ENCODE assay signal across 8 mouse cellular contexts in genomic region chr12:111896908-111897661, GRCm38 (mm10). TPM values are rescaled to one million over a fixed set of nuclear protein-coding genes. Genes with fewer than 3 reads are reported as not detected.
DNase-seq lines count a peak whose midpoint lies in the region; ATAC-seq and TF ChIP-seq lines count a peak whose summit lies in the region.

No protein-coding gene starts in this region.

- no peaks in the 10 kb centered on the region for H3K27me3 ChIP-seq in kidney, adult 2 months (replicated peaks; ENCODE audit: control insufficient read depth, insufficient read depth, low read length)

- H3K36me3 ChIP-seq in kidney, adult 2 months (ENCODE audit: control insufficient read depth, insufficient read depth, low read length), result no peaks in the 10 kb centered on the region

- TF ChIP-seq POLR2A in lung, adult 2 months (IDR thresholded peaks at IDR 0.05; ENCODE audit: borderline replicate concordance, extremely low read depth, low read depth, low read length), result no peak
- TF ChIP-seq POLR2A in kidney, adult 2 months (IDR thresholded peaks at IDR 0.05; ENCODE audit: low read depth, low read length), result no peak

- H3K4me1 ChIP-seq in lung, adult 2 months (ENCODE audit: control insufficient read depth, insufficient read depth, low read length), result peaks cover 47% of the 10 kb centered on the region
- H3K4me1 ChIP-seq in kidney, adult 2 months (ENCODE audit: control insufficient read depth, insufficient read depth, low read length), result peaks cover 20% of the 10 kb centered on the region; the same call in 1 of the 2 replicates

- TF ChIP-seq CTCF in lung, adult 2 months (IDR thresholded peaks at IDR 0.05; ENCODE audit: insufficient read depth, low read length), result no peak
- no peak for TF ChIP-seq CTCF in kidney, adult 2 months (conservative IDR thresholded peaks at IDR 0.05; ENCODE audit: insufficient read depth, insufficient read length, low read depth, low read length)

- intact Hi-C loops in left cerebral cortex, postnatal 25 days (cut with DNase I), result no loop called here

- 22% methylated on average over 7 of the region's 7 CpGs for WGBS in lung, adult 2 months
- 65% methylated on average over 7 of the region's 7 CpGs for WGBS in kidney, adult 2 months

- H3K27ac ChIP-seq in kidney, adult 2 months (ENCODE audit: insufficient read depth, low read depth, low read length), result peak overlapping the region; percentile 76

- DNase-seq in lung, adult 18-20 months, result peak; percentile 80 to 87
- DNase-seq in lung, adult 2 months, result no peak
- peak; percentile 81 for DNase-seq in kidney, adult 2 months
- DNase-seq in lung, postnatal 25 days (ENCODE audit: low spot score), result peak; percentile 89
- no peak for DNase-seq in left cerebral cortex, postnatal 25 days (ENCODE audit: low spot score in 2 of 2)
- DNase-seq in frontal cortex, postnatal 36 days (ENCODE audit: low spot score in 2 of 2), result no peak
- DNase-seq in neural tube, embryonic 10.5 days (ENCODE audit: extremely low spot score, low spot score), result no peak

- no peak overlapping the region for H3K4me3 ChIP-seq in lung, adult 2 months (replicated peaks; ENCODE audit: extremely low read depth, low read depth, low read length)
- no peak overlapping the region for H3K4me3 ChIP-seq in kidney, adult 2 months (ENCODE audit: insufficient read depth, low read depth, low read length)

- ATAC-seq in erythroid progenitor cell, adult 5-6 weeks (replicated peaks; ENCODE audit: low FRiP score, poor library complexity, severe bottlenecking), result peak; percentile 89

RNA-seq across cellular contexts. Expression of gene Ppp1r13b, which starts 10.8 kb away (rescaled TPM):
- 32.0 and 34.1 TPM in 2 replicates for polyA plus RNA-seq in lung, adult 2 months (2012; rRNA removed)
- 9.7 and 14.7 TPM in 2 replicates for total RNA-seq in erythroid progenitor cell, adult 5-6 weeks (2015; ENCODE audit: low replicate concordance)
- 6.7 and 12.2 TPM in 2 replicates for total RNA-seq in erythroid progenitor cell, adult 5-6 weeks (2017; ENCODE audit: low replicate concordance)
- polyA plus RNA-seq in kidney, adult 2 months (2012; rRNA removed), result 11.2 and 11.7 TPM in 2 replicates
- total RNA-seq in left cerebral cortex, postnatal 25 days (2021), result 10 to 100 TPM; 58.4 to 63.9 TPM

Comparison
In these comparisons a context has a peak if more than half of its experiments do, and no peak if none do; other contexts are left out.
1. DNase-seq: peak in lung, adult 18-20 months (2 of 2), kidney, adult 2 months (single experiment) and lung, postnatal 25 days (single experiment); none in lung, adult 2 months (single experiment), left cerebral cortex, postnatal 25 days (0 of 2), frontal cortex, postnatal 36 days (0 of 2) and neural tube, embryonic 10.5 days (single experiment).